Comparison of ENCODE assay signal across 11 mouse cellular contexts in the genomic region with DNA sequence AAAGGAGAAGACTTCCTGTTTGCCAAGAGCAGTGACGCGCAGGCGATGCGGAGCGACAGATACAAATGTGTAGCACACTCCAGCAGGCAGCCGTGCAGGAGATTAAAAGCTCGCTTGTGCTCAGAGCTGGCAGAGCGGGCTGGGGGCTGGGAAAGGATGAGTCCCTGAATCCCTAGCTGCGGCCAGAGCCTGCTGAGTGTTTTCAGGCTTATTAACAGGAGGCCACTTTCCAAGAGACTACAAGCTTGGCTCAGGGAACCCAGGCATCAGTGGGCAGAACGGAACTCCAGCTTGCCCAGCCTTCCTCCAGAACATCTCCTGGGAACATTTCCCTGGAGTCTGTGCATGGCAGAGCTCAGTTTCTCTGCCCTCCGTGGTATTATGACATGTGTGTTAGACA. TPM values are rescaled to one million over a fixed set of nuclear protein-coding genes. Genes with fewer than 3 reads are reported as not detected.
DNase-seq lines count a peak whose midpoint lies in the region; ATAC-seq lines count a peak whose summit lies in the region.
"Had no signal": no experiment of that assay in that cellular context is flagged by ENCODE, and none has a peak within 500 bp of the region (broad histone marks: within the 10 kb centered on the region; RNA-seq: fewer than 3 reads in every experiment).

No protein-coding gene starts in this region.

- H3K9me3 ChIP-seq in heart, embryonic 15.5 days (replicated peaks), result no peaks in the 10 kb centered on the region
- no peaks in the 10 kb centered on the region for H3K9me3 ChIP-seq in forebrain, embryonic 13.5 days (replicated peaks)
- H3K9me3 ChIP-seq: limb, embryonic 12.5 days had no signal

- H3K27me3 ChIP-seq in heart, embryonic 15.5 days, result no peaks in the 10 kb centered on the region
- H3K27me3 ChIP-seq in forebrain, embryonic 13.5 days, result 0 out of 2 replicates have a peak, but pooled peaks cover 3% of the 10 kb centered on the region
- H3K27me3 ChIP-seq: CH12.LX; limb, embryonic 12.5 days had no signal

- H3K4me1 ChIP-seq in heart, embryonic 15.5 days (replicated peaks), result peaks cover 38% of the 10 kb centered on the region
- peaks cover 34% of the 10 kb centered on the region for H3K4me1 ChIP-seq in forebrain, embryonic 13.5 days

- H3K36me3 ChIP-seq in heart, embryonic 15.5 days, result no peaks in the 10 kb centered on the region
- H3K36me3 ChIP-seq in forebrain, embryonic 13.5 days (ENCODE audit: poor library complexity, severe bottlenecking), result no peaks in the 10 kb centered on the region
- H3K36me3 ChIP-seq: limb, embryonic 12.5 days had no signal

- H3K4me2 ChIP-seq in heart, embryonic 15.5 days, result peak overlapping the region; percentile 24; the same call in 1 of the 2 replicates
- peak overlapping the region; percentile 22 for H3K4me2 ChIP-seq in forebrain, embryonic 13.5 days
- H3K4me2 ChIP-seq: limb, embryonic 12.5 days had no signal

- H3K9ac ChIP-seq in heart, embryonic 15.5 days, result no peak overlapping the region
- H3K9ac ChIP-seq in forebrain, embryonic 13.5 days, result 0 out of 2 replicates have a peak overlapping the region, but pooled peaks have one; percentile 9
- H3K9ac ChIP-seq: limb, embryonic 12.5 days had no signal

- WGBS in heart, embryonic 15.5 days, result 20% methylated on average over 11 of the region's 11 CpGs
- WGBS in forebrain, embryonic 13.5 days, result 18% methylated on average over 11 of the region's 11 CpGs

- no peak overlapping the region for H3K4me3 ChIP-seq in heart, embryonic 15.5 days
- H3K4me3 ChIP-seq in forebrain, embryonic 13.5 days, result no peak overlapping the region
- H3K4me3 ChIP-seq: limb, embryonic 12.5 days had no signal

- H3K27ac ChIP-seq in heart, embryonic 15.5 days, result peak overlapping the region; percentile 11; the same call in 1 of the 2 replicates
- peak overlapping the region; percentile 27 for H3K27ac ChIP-seq in forebrain, embryonic 13.5 days
- H3K27ac ChIP-seq: limb, embryonic 12.5 days had no signal

- DNase-seq in heart, adult 9 months (ENCODE audit: low spot score in 2 of 2), result no peak
- peak; percentile 66 to 88 for DNase-seq in layer of hippocampus, postnatal 14 days (ENCODE audit: low spot score in 2 of 2)
- DNase-seq in right cerebral cortex, postnatal 25 days, result peak; percentile 25
- no peak for DNase-seq in B cell, adult 2 months
- no peak for DNase-seq in urinary bladder, postnatal 36 days (ENCODE audit: low spot score in 2 of 2)

- ATAC-seq in heart, embryonic 15.5 days (replicated peaks; ENCODE audit: insufficient number of reproducible peaks, insufficient read depth, low FRiP score, low read depth), result peak; percentile 40; the same call in 1 of the 2 replicates
- ATAC-seq in cerebellum, adult (ENCODE audit: insufficient number of reproducible peaks, low FRiP score, low TSS enrichment), result peak; percentile 76
- peak; percentile 70; the same call in 1 of the 2 replicates for ATAC-seq in forebrain, embryonic 13.5 days

RNA-seq across cellular contexts. Expression of a gene that starts 25.0 kb away (rescaled TPM):
- polyA plus RNA-seq in heart, embryonic 15.5 days (2015; fragmentation: Nextera tagmentation; extraction: Ambion mirVana), result 1.8 and 2.9 TPM in 2 replicates
- 2.1 and 2.2 TPM in 2 replicates for polyA plus RNA-seq in forebrain, embryonic 13.5 days (2015; fragmentation: Nextera tagmentation; extraction: Ambion mirVana)
- total RNA-seq in layer of hippocampus, postnatal 14 days (2021), result 10 to 100 TPM; 27.1 to 29.2 TPM
- total RNA-seq: CH12.LX; common myeloid progenitor, adult 5-6 weeks had no signal

Comparison
In these comparisons a context has a peak if more than half of its experiments do, and no peak if none do; other contexts are left out.
1. DNase-seq: peak in layer of hippocampus, postnatal 14 days (2 of 2) and right cerebral cortex, postnatal 25 days (single experiment); none in heart, adult 9 months (0 of 2), B cell, adult 2 months (0 of 2) and urinary bladder, postnatal 36 days (0 of 2).
2. Peak in every context shown above with its lines, with median percentiles within 50 percentile points of each other: ATAC-seq.